ENCODE assay signal across 9 mouse cellular contexts in genomic region chrX:93041096-93041495, GRCm38 (mm10).
DNase-seq lines count a peak whose midpoint lies in the region; ATAC-seq lines count a peak whose summit lies in the region.
"Had no signal": no experiment of that assay in that cellular context is flagged by ENCODE, and none has a peak within 500 bp of the region (broad histone marks: within the 10 kb centered on the region; RNA-seq: fewer than 3 reads in every experiment).

No protein-coding gene starts in this region.

- no peak for DNase-seq in frontal cortex, postnatal 10 days (ENCODE audit: low spot score in 2 of 2)
- peak; percentile 29 for DNase-seq in 3T3-L1 (ENCODE audit: low read depth, low spot score)
- DNase-seq in cerebellum, adult 9-11 months = peak; percentile 4
- DNase-seq in layer of hippocampus, adult 9-11 months = peak; percentile 17
- no peak for DNase-seq in testis, postnatal 10 days (ENCODE audit: low spot score)
- no peak for DNase-seq in thymus, adult 18-20 months
- DNase-seq: lung, embryonic 14.5 days; thymus, postnatal 36 days had no signal

- 0 out of 2 replicates have a peak, but pooled peaks have one; percentile 52 for ATAC-seq in frontal cortex, adult (ENCODE audit: low TSS enrichment)

Comparison
In these comparisons a context has a peak if more than half of its experiments do, and no peak if none do; other contexts are left out.
1. DNase-seq: peak in 3T3-L1 (single experiment), cerebellum, adult 9-11 months (single experiment) and layer of hippocampus, adult 9-11 months (single experiment); none in frontal cortex, postnatal 10 days (0 of 2), testis, postnatal 10 days (single experiment) and thymus, adult 18-20 months (0 of 2).